Mouse (Mus musculus) urinary bladder, postnatal 10 days (tissue): ENCODE measurements around the gene Rhog.
"Not testable (repeated sequence)": the region's sequence is repeated elsewhere in the genome, so short reads cannot be mapped to it uniquely, and the experiment has no call there.

Experiments used
- DNase-seq: peaks from one replicate; pipeline ENCODE4 v3.0.0; 2022; ENCODE audit warnings: low spot score

The Rhog gene

GRCm38 (mm10) chr7:102255954-102256353 lies at the start of gene Rhog:
Rhog (minus strand) TSS chr7:102256054.
- no peak for DNase-seq

DNA sequence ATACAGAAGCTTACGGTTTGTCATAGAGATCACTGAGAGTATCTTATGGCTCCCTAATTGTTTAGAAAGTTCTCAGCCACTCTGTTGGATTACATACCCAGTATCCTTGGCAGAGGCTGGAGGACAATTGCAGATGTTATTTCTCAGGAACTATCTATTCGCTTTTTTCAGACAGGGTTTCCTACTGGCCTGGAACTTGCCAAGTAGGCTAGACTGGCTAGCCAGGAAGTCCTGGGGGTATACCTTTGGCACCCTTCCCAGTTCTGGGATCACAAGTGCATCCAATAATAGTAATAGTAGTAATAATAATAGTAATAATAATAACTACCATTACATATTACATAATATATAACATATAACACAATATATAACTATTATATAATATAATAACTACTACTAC lies 49.7 kb upstream of the Rhog start:
- no peak for DNase-seq

- DNase-seq, result no peak
These were observed 46.6 kb upstream of the Rhog start for GRCm38 (mm10) chr7:102302471-102302870.

GRCm38 (mm10) chr7:102300761-102301160 lies 44.9 kb upstream of the Rhog start:
- no peak for DNase-seq

GRCm38 (mm10) chr7:102293234-102293633 lies 37.4 kb upstream of the Rhog start:
- DNase-seq, result no peak

GRCm38 (mm10) chr7:102292228-102292627 lies 36.4 kb upstream of the Rhog start:
- DNase-seq, result no peak

- DNase-seq, result no peak
These were observed 33.6 kb upstream of the Rhog start for GRCm38 (mm10) chr7:102289466-102289865.

GRCm38 (mm10) chr7:102282261-102282660 lies 26.4 kb upstream of the Rhog start:
- no peak for DNase-seq

DNA sequence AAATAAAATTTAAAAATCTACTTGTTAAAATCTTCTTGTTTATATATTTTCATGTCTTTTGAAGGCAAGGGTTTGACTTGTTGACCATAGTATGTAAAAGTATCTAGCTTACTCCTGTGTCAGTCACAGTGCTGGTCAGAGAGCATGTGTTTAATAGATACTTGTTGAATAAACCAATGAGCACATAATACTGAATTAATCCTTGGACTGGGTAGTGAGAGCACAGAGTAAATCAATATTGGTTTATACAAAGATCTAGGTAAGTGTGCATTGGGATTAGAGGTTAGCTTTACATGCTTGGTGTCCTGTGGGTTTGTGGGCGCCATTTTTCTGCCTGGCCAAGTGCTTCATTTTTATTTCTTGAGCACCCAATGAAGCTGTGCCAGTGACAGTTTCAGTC lies 25.5 kb upstream of the Rhog start:
- no peak for DNase-seq

- no peak for DNase-seq
These were observed 16.6 kb upstream of the Rhog start for GRCm38 (mm10) chr7:102272422-102272948.

DNA sequence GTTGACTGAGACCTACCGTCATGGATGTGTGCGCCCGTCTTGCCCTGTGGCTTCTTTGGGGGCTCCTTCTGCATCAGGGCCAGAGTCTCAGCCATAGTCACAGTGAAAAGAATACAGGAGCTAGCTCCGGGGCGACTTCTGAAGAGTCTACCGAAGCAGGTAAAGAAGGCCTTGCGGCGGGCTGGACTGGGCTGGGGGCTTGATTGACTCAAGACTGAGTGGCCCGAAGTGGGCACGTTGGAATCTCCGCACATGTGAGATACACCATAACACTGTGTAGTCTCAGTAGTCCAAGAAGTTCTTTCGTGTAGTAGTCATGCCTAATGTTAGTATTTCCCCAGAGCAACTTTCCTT lies 12.5 kb upstream of the Rhog start:
- DNase-seq, result no peak

DNA sequence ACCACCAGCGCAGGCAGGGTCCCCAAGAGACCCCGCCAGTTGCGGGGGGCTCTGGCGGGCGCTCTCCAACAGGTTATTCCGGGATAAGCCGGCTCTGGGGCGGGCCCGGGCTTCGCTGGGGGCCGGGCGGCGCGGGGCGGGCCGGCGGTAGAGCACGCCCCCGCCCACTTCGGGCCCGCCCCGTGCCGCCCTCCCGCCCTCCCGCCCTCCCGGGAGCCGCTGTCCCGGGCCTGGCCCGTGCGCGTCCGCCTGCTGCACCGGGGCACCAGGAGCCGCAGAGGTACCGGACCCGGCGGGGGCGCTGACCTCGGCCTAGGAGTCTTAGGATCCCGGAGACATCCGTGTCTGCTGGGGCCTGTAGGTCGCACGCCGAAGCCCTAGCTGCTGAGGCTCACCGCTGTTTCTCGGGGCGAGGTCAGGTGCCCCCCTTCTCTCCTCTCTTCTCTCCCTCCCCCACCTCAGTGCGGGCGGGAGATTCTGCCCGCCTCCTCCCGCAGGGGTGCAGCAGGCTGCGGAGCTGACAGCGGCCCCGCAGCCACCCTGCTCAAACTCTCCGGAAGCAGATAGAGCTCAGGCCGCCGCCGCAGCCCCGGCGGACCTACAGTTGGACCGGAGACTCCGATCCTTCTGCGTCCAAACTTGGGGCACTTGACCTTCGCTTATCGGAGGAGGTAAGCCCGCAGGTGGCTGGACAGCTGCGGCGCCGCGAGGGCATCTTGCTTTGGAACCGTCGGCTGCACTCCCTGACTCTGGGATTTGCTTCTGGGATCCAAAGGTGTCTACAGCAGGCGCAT lies 11.9 kb upstream of the Rhog start, which contains the start of gene Stim1:
TSS of gene Stim1 (plus strand) at position 206 of the 794 bp plus-strand sequence.
- peak; percentile 22 for DNase-seq

GRCm38 (mm10) chr7:102267113-102267579 lies 11.3 kb upstream of the Rhog start:
- DNase-seq, result peak; percentile 84

DNA sequence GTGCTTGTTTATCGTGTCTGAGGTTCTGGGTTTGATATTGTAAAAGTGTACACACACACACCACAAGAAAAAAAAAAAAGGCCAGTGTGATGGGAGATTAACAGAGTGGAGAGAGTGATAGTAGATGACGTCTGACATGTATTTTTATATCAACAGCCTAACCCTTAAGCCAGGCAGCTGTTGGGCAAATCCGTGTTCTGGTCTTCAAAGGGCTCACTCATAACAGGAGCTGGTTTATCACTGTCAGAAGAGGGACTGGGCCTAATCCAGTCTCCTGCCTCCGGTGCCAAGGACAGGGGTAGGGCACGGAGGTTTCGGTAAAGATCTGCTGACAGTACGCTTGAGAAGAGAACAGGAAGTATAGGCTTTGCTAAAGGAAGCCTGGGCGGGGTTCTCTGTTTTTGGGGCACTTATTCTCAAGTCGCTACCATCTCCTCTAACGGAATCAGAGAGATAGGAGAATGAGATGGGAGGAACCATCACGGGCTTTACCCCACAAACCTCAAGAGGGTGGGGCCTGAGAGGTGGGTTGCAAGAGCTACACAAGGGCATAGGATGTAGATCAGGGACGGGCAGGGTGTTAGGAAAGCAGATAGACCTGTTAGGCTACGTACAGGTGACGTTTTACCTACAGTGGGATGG lies 10.7 kb upstream of the Rhog start:
- no peak for DNase-seq

- not testable (repeated sequence) for DNase-seq
These were observed 10.2 kb upstream of the Rhog start for GRCm38 (mm10) chr7:102266021-102266400.

DNA sequence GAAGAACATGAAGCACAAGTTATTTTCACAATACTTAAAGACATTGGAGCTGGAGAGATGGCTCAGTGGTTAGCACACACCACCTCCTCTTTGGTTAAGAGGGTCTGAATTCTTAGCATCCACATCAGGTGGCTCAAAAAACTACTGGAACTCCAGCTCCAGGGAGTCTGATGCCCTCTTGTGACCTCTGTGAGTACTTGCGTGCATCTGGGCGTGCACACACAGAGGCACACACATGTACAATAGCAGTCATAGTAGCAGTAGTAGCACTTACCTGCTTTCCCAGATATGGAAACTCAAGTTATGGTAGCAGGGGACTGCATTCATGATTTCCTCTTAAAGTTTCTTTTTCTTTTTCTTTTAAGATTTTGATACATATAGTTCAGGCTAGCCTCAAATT lies 7.2 kb upstream of the Rhog start:
- no peak for DNase-seq

GRCm38 (mm10) chr7:102260518-102260917 lies 4.7 kb upstream of the Rhog start:
- DNase-seq, result no peak

- DNase-seq, result no peak
These were observed 4.0 kb upstream of the Rhog start for GRCm38 (mm10) chr7:102259716-102260479.

GRCm38 (mm10) chr7:102258753-102259152 lies 2.9 kb upstream of the Rhog start:
- no peak for DNase-seq

DNA sequence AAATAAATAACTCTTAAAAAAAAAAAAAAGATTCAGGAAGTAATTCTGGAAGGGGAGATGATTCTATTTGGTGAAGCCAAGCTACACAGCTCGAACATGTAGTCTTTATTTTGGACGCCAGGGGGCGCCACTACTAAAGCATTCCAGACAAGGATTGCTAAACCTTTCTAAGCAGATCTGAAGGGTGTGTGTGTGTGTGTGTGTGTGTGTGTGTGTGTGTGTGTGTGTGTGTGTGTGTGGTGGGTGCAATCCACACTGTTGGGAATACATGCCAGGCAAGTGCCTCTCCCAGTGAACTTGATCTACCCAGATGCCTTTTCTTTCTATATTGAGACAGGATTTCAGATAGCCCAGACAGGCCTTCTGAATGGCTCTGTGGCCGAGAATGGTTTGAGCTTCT lies 2.3 kb upstream of the Rhog start:
- DNase-seq, result peak; percentile 58

GRCm38 (mm10) chr7:102256636-102257035 lies 782 bp upstream of the Rhog start:
- no peak for DNase-seq

- DNase-seq, result no peak
These were observed 2.2 kb downstream of the Rhog start for GRCm38 (mm10) chr7:102253631-102254030.
